Mouse (Mus musculus) lung, postnatal 0 days (tissue): Measurements from ENCODE around the gene Smim24. TPM values are rescaled to one million over a fixed set of nuclear protein-coding genes. Genes with fewer than 3 reads are reported as not detected.

Source experiments
- ATAC-seq: fragments of 200-750 bp; cut with Nextera tagmentation; 2 replicates; pipeline ENCODE4 v1.8.0; 2017; ENCODE audit warnings: moderate library complexity
- DNase-seq: peaks from one replicate; pipeline ENCODE4 v3.0.0-alpha.2; 2016; ENCODE audit warnings: low spot score
- H3K27ac ChIP-seq: fragments of 300-500 bp; sonication (generic); 2 replicates; pipeline ENCODE4 v1.5.1; 2014; ENCODE audit warnings: antibody characterized with exemption, mild to moderate bottlenecking, low read length, mixed read lengths
- H3K27me3 ChIP-seq: fragments of 300-500 bp; sonication (generic); replicated peaks from 2 replicates; pipeline ENCODE4 v1.6.1; 2014; ENCODE audit warnings: low read length, mixed read lengths; ENCODE audit not compliant: insufficient read depth
- H3K36me3 ChIP-seq: fragments of 300-500 bp; sonication (generic); 2 replicates; pipeline ENCODE4 v1.6.1; 2014; ENCODE audit warnings: low read length, mixed read lengths; ENCODE audit not compliant: insufficient read depth
- H3K4me1 ChIP-seq: fragments of 300-500 bp; sonication (generic); 2 replicates; pipeline ENCODE4 v1.6.1; 2014; ENCODE audit warnings: antibody characterized with exemption, low read depth, low read length, mixed read lengths; ENCODE audit not compliant: insufficient read depth
- H3K4me2 ChIP-seq: fragments of 300-500 bp; sonication (generic); replicated peaks from 2 replicates; pipeline ENCODE4 v1.6.1; 2014; ENCODE audit warnings: low read depth, mild to moderate bottlenecking, low read length, moderate library complexity, mixed read lengths
- H3K4me3 ChIP-seq: fragments of 300-500 bp; sonication (generic); 2 replicates; pipeline ENCODE4 v1.5.1; 2014; ENCODE audit warnings: low read depth, low read length
- H3K9ac ChIP-seq: fragments of 300-500 bp; sonication (generic); replicated peaks from 2 replicates; pipeline ENCODE4 v1.6.1; 2014; ENCODE audit warnings: low read depth, mild to moderate bottlenecking
- H3K9me3 ChIP-seq: fragments of 300-500 bp; sonication (generic); 2 replicates; pipeline ENCODE4 v1.6.1; 2016; ENCODE audit warnings: low read length, mixed read lengths
- CTCF ChIP-seq: IDR thresholded peaks from 2 replicates; pipeline ENCODE4 v1.5.1; 2016; ENCODE audit warnings: antibody characterized with exemption, mild to moderate bottlenecking
- EP300 ChIP-seq: IDR thresholded peaks from 2 replicates; pipeline ENCODE4 v1.6.1; 2016; ENCODE audit warnings: antibody characterized with exemption, mild to moderate bottlenecking, control low read depth
- WGBS: fragments of 180-500 bp; shearing (Covaris S2); extraction: QIAGEN DNeasy Blood & Tissue Kit; methylation state at CpG from one replicate; pipeline ENCODE4 v1.1.7; 2014; 5-methylcytosine and 5-hydroxymethylcytosine counted together
- polyA plus RNA-seq: library from polyadenylated mRNA; unstranded; fragments of >200 nt; fragmentation: Nextera tagmentation; extraction: Ambion mirVana; gene quantifications from 2 replicates; pipeline ENCODE4 v1.2.1, GENCODE M21; 2015

The Smim24 gene
- polyA plus RNA-seq, 1 experiment from 2014 or later, result 3.1 TPM

- H3K4me3 ChIP-seq, result 0 out of 2 replicates have a peak overlapping the region, but pooled peaks have one; percentile 10
- H3K27me3 ChIP-seq, result no peaks in the 10 kb centered on the region
- peak; percentile 90 for DNase-seq
- 24% methylated on average over 24 of the region's 26 CpGs for WGBS
- H3K4me1 ChIP-seq, result peaks cover 60% of the 10 kb centered on the region
- ATAC-seq, result peak; percentile 49
- no peaks in the 10 kb centered on the region for H3K9me3 ChIP-seq
- no peaks in the 10 kb centered on the region for H3K36me3 ChIP-seq
- peak; percentile 40 for TF ChIP-seq CTCF
- TF ChIP-seq EP300, result peak; percentile 89
- 0 out of 2 replicates have a peak overlapping the region, but pooled peaks have one; percentile 16 for H3K9ac ChIP-seq
- peak overlapping the region; percentile 89 for H3K27ac ChIP-seq
- peak overlapping the region; percentile 52 for H3K4me2 ChIP-seq
These were observed 20.7 kb downstream of the Smim24 start for GRCm38 (mm10) chr10:81413310-81414261.

GRCm38 (mm10) chr10:81414682-81415081 lies 21.8 kb downstream of the Smim24 start:
- Histone ChIP-seq H3K4me2 (peak overlapping the region; percentile 52), H3K36me3 (no peaks in the 10 kb centered on the region), H3K27ac (peak overlapping the region; percentile 89), H3K27me3 (no peaks in the 10 kb centered on the region), H3K4me1 (peaks cover 54% of the 10 kb centered on the region), H3K4me3 (no peak overlapping the region), H3K9me3 (no peaks in the 10 kb centered on the region), H3K9ac (no peak overlapping the region)
- DNase-seq, result peak; percentile 53
- TF ChIP-seq EP300 (no peak), CTCF (no peak)
- ATAC-seq, result no peak

- 63% methylated on average over 5 of the region's 5 CpGs for WGBS
- Histone ChIP-seq H3K9ac (no peak overlapping the region), H3K27ac (peak overlapping the region; percentile 89; the same call in 1 of the 2 replicates)
These were observed 22.3 kb downstream of the Smim24 start for GRCm38 (mm10) chr10:81415146-81415545.

GRCm38 (mm10) chr10:81415549-81416310 lies 22.9 kb downstream of the Smim24 start:
- no peak for DNase-seq
- H3K4me3 ChIP-seq, result no peak overlapping the region
- TF ChIP-seq CTCF (no peak), EP300 (no peak)
- no peaks in the 10 kb centered on the region for H3K9me3 ChIP-seq
- H3K27ac ChIP-seq, result peak overlapping the region; percentile 15; the same call in 1 of the 2 replicates
- no peak overlapping the region for H3K4me2 ChIP-seq
- no peaks in the 10 kb centered on the region for H3K27me3 ChIP-seq
- H3K9ac ChIP-seq, result no peak overlapping the region
- H3K4me1 ChIP-seq, result peaks cover 54% of the 10 kb centered on the region
- no peaks in the 10 kb centered on the region for H3K36me3 ChIP-seq
- 57% methylated on average over 17 of the region's 17 CpGs for WGBS
- no peak for ATAC-seq

More at GRCm38 (mm10) chr10:81415146-81415545, 22.3 kb downstream of the Smim24 start:
- TF ChIP-seq EP300 (no peak), CTCF (no peak)
- Histone ChIP-seq H3K4me2 (no peak overlapping the region), H3K9me3 (no peaks in the 10 kb centered on the region), H3K4me1 (peaks cover 54% of the 10 kb centered on the region), H3K27me3 (no peaks in the 10 kb centered on the region), H3K4me3 (no peak overlapping the region), H3K36me3 (no peaks in the 10 kb centered on the region)
- ATAC-seq, result no peak
- peak; percentile 4 for DNase-seq

GRCm38 (mm10) chr10:81416581-81417226 lies 23.9 kb downstream of the Smim24 start:
- H3K4me3 ChIP-seq, result peak overlapping the region; percentile 30
- H3K4me1 ChIP-seq, result peaks cover 47% of the 10 kb centered on the region
- no peaks in the 10 kb centered on the region for H3K9me3 ChIP-seq
- peak overlapping the region; percentile 68 for H3K27ac ChIP-seq
- ATAC-seq (peak; percentile 52), DNase-seq (peak; percentile 88)
- H3K27me3 ChIP-seq, result no peaks in the 10 kb centered on the region
- TF ChIP-seq CTCF, result peak; percentile 76
- no peak for TF ChIP-seq EP300
- 4% methylated on average over 15 of the region's 26 CpGs for WGBS
- no peak overlapping the region; the same call in 1 of the 2 replicates for H3K9ac ChIP-seq
- H3K4me2 ChIP-seq, result peak overlapping the region; percentile 59
- no peaks in the 10 kb centered on the region for H3K36me3 ChIP-seq
